Mouse (Mus musculus) frontal cortex, adult (tissue): ENCODE results near the gene 4930590J08Rik.
"Not testable (repeated sequence)": the region's sequence is repeated elsewhere in the genome, so short reads cannot be mapped to it uniquely, and the experiment has no call there.

ENCODE experiments used
- ATAC-seq: cut with Nextera tagmentation; 2 replicates; pipeline ENCODE4 v1.9.2; 2017; ENCODE audit warnings: mild to moderate bottlenecking, moderate library complexity, mixed read lengths; ENCODE audit not compliant: low TSS enrichment

The 4930590J08Rik gene

GRCm38 (mm10) chr6:91902509-91902908, at the start of gene 4930590J08Rik:
4930590J08Rik (plus strand) TSS chr6:91902809.
- ATAC-seq: not testable (repeated sequence)

GRCm38 (mm10) chr6:91858339-91858738, 44.3 kb upstream of the 4930590J08Rik start:
- ATAC-seq: no peak

GRCm38 (mm10) chr6:91862848-91863247, 39.8 kb upstream of the 4930590J08Rik start:
- ATAC-seq: no peak

GRCm38 (mm10) chr6:91864595-91864994, 38.0 kb upstream of the 4930590J08Rik start:
- ATAC-seq: no peak

GRCm38 (mm10) chr6:91865601-91866000, 37.0 kb upstream of the 4930590J08Rik start:
- ATAC-seq: peak; percentile 96

GRCm38 (mm10) chr6:91868091-91868490, 34.5 kb upstream of the 4930590J08Rik start:
- ATAC-seq: no peak

GRCm38 (mm10) chr6:91872781-91873180, 29.8 kb upstream of the 4930590J08Rik start:
- no peak for ATAC-seq

- ATAC-seq: peak; percentile 99
These were observed 24.5 kb upstream of the 4930590J08Rik start, which contains the start of gene Ccdc174 for GRCm38 (mm10) chr6:91877885-91878651. Ccdc174 (plus strand) TSS chr6:91878053.

- no peak for ATAC-seq
These were observed 18.8 kb upstream of the 4930590J08Rik start for GRCm38 (mm10) chr6:91883859-91884258.

GRCm38 (mm10) chr6:91889255-91889906, 13.2 kb upstream of the 4930590J08Rik start:
- ATAC-seq: no peak; the same call in 1 of the 2 replicates

- ATAC-seq: no peak
These were observed 12.0 kb upstream of the 4930590J08Rik start for GRCm38 (mm10) chr6:91890615-91891014.

GRCm38 (mm10) chr6:91891776-91892175, 10.8 kb upstream of the 4930590J08Rik start:
- ATAC-seq: peak; percentile 77; the same call in 1 of the 2 replicates

GRCm38 (mm10) chr6:91896783-91897182, 5.8 kb upstream of the 4930590J08Rik start:
- peak; percentile 73 for ATAC-seq

GRCm38 (mm10) chr6:91901505-91901904, 1.1 kb upstream of the 4930590J08Rik start:
- peak; percentile 62 for ATAC-seq

GRCm38 (mm10) chr6:91914011-91914410, 11.4 kb downstream of the 4930590J08Rik start:
- ATAC-seq: no peak

GRCm38 (mm10) chr6:91917286-91917685, 14.7 kb downstream of the 4930590J08Rik start:
- ATAC-seq: peak; percentile 96

GRCm38 (mm10) chr6:91917716-91918115, 15.1 kb downstream of the 4930590J08Rik start:
- ATAC-seq: no peak

GRCm38 (mm10) chr6:91931231-91931630, 28.6 kb downstream of the 4930590J08Rik start:
- ATAC-seq: no peak

- no peak for ATAC-seq
These were observed 35.9 kb downstream of the 4930590J08Rik start for GRCm38 (mm10) chr6:91938491-91938890.

- ATAC-seq: no peak
These were observed 45.8 kb downstream of the 4930590J08Rik start for GRCm38 (mm10) chr6:91948426-91948825.

GRCm38 (mm10) chr6:91958015-91958414, 55.4 kb downstream of the 4930590J08Rik start:
- not testable (repeated sequence) for ATAC-seq

- no peak for ATAC-seq
These were observed 57.6 kb downstream of the 4930590J08Rik start for GRCm38 (mm10) chr6:91960028-91960811.
